Mouse (Mus musculus): ENCODE results near the gene Wfdc13. TPM values are rescaled to one million over a fixed set of nuclear protein-coding genes. Genes with fewer than 3 reads are reported as not detected.
"Not testable (repeated sequence)": the region's sequence is repeated elsewhere in the genome, so short reads cannot be mapped to it uniquely, and the experiment has no call there.

The Wfdc13 gene
- polyA plus RNA-seq, 1 experiment from 2014 or later, result 1.4 TPM

GRCm38 (mm10) chr2:164704235-164704634, 19.3 kb downstream of the Wfdc13 start:
- TF ChIP-seq CTCF (IDR thresholded peaks at IDR 0.05; ENCODE audit: low read depth), result no peak
- whole genome bisulfite sequencing, result 84% methylated on average over 5 of the region's 5 CpGs
- H3K4me1 ChIP-seq (replicated peaks; ENCODE audit: insufficient read depth, low read length), result no peaks in the 10 kb centered on the region
- H3K4me3 ChIP-seq (replicated peaks; ENCODE audit: low read depth, low read length), result no peak overlapping the region
- H3K9me3 ChIP-seq (replicated peaks; ENCODE audit: low read length), result no peaks in the 10 kb centered on the region
- H3K9ac ChIP-seq (ENCODE audit: low read depth, low read length), result no peak overlapping the region
- no peak overlapping the region for H3K4me2 ChIP-seq (ENCODE audit: low read length)
- no peak overlapping the region for H3K27ac ChIP-seq
- no peaks in the 10 kb centered on the region for H3K36me3 ChIP-seq (ENCODE audit: insufficient read depth, low read length)
- no peaks in the 10 kb centered on the region for H3K27me3 ChIP-seq (ENCODE audit: insufficient read depth, low read length)
- ATAC-seq (replicated peaks; ENCODE audit: low FRiP score, low read depth) (no peak), DNase-seq (ENCODE audit: low spot score) (no peak)

- Histone ChIP-seq H3K9ac (ENCODE audit: low read depth, low read length) (no peak overlapping the region), H3K27me3 (ENCODE audit: insufficient read depth, low read length) (no peaks in the 10 kb centered on the region), H3K9me3 (replicated peaks; ENCODE audit: low read length) (no peaks in the 10 kb centered on the region), H3K36me3 (ENCODE audit: insufficient read depth, low read length) (no peaks in the 10 kb centered on the region), H3K27ac (no peak overlapping the region), H3K4me2 (ENCODE audit: low read length) (no peak overlapping the region), H3K4me1 (replicated peaks; ENCODE audit: insufficient read depth, low read length) (no peaks in the 10 kb centered on the region), H3K4me3 (replicated peaks; ENCODE audit: low read depth, low read length) (no peak overlapping the region)
- ATAC-seq (replicated peaks; ENCODE audit: low FRiP score, low read depth) (no peak), DNase-seq (ENCODE audit: low spot score) (no peak)
- 92% methylated on average over 6 of the region's 6 CpGs for WGBS
- no peak for TF ChIP-seq CTCF (IDR thresholded peaks at IDR 0.05; ENCODE audit: low read depth)
Observed at GRCm38 (mm10) chr2:164705328-164705727, 20.4 kb downstream of the Wfdc13 start.

GRCm38 (mm10) chr2:164705991-164706390, 21.1 kb downstream of the Wfdc13 start:
- H3K9ac ChIP-seq (ENCODE audit: low read depth, low read length), result no peak overlapping the region
- H3K27ac ChIP-seq, result no peak overlapping the region
- H3K4me3 ChIP-seq (replicated peaks; ENCODE audit: low read depth, low read length), result no peak overlapping the region
- no peaks in the 10 kb centered on the region for H3K4me1 ChIP-seq (replicated peaks; ENCODE audit: insufficient read depth, low read length)
- ATAC-seq (replicated peaks; ENCODE audit: low FRiP score, low read depth) (no peak), DNase-seq (ENCODE audit: low spot score) (no peak)
- H3K9me3 ChIP-seq (replicated peaks; ENCODE audit: low read length), result no peaks in the 10 kb centered on the region
- no peak for TF ChIP-seq CTCF (IDR thresholded peaks at IDR 0.05; ENCODE audit: low read depth)
- no peaks in the 10 kb centered on the region for H3K36me3 ChIP-seq (ENCODE audit: insufficient read depth, low read length)
- no peak overlapping the region for H3K4me2 ChIP-seq (ENCODE audit: low read length)
- no peaks in the 10 kb centered on the region for H3K27me3 ChIP-seq (ENCODE audit: insufficient read depth, low read length)
- 81% methylated on average over 14 of the region's 14 CpGs for WGBS

- H3K4me1 ChIP-seq (replicated peaks; ENCODE audit: insufficient read depth, low read length), result no peaks in the 10 kb centered on the region
- H3K4me3 ChIP-seq (replicated peaks; ENCODE audit: low read depth, low read length), result no peak within 1 kb of the TSS
- H3K27me3 ChIP-seq (ENCODE audit: insufficient read depth, low read length), result no peaks in the 10 kb centered on the region
- ATAC-seq (replicated peaks; ENCODE audit: low FRiP score, low read depth) (no peak), DNase-seq (ENCODE audit: low spot score) (no peak)
- H3K36me3 ChIP-seq (ENCODE audit: insufficient read depth, low read length), result no peaks in the 10 kb centered on the region
- no peak within 1 kb of the TSS for H3K9ac ChIP-seq (ENCODE audit: low read depth, low read length)
- WGBS, result 75% methylated on average over 6 of the region's 6 CpGs
- H3K27ac ChIP-seq, result no peak within 1 kb of the TSS
- H3K9me3 ChIP-seq (replicated peaks; ENCODE audit: low read length), result no peaks in the 10 kb centered on the region
- H3K4me2 ChIP-seq (ENCODE audit: low read length), result no peak within 1 kb of the TSS
- no peak for TF ChIP-seq CTCF (IDR thresholded peaks at IDR 0.05; ENCODE audit: low read depth)
Observed at GRCm38 (mm10) chr2:164715005-164715404, 30.1 kb downstream of the Wfdc13 start, which contains the start of gene Spint5. Gene Spint5 (plus strand): TSS chr2:164715305.

DNA sequence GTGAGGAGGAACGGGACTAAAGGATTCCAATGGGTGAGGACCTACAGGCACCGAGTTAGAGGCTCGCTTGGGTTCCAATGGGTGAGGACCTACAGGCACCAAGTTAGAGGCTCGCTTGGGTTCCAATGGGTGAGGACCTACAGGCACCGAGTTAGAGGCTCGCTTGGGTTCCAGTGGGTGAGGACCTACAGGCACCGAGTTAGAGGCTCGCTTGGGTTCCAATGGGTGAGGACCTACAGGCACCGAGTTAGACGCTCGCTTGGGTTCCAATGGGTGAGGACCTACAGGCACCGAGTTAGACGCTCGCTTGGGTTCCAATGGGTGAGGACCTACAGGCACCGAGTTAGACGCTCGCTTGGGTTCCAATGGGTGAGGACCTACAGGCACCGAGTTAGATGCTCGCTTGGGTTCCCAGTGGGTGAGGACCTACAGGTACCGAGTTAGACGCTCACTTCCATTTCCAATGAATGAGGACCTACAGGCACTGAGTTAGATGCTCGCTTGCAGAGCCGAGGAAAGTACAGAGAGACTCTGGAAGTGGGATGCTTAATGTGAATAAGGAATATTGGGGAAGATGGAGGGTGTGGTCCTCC, 31.4 kb downstream of the Wfdc13 start:
- not testable (repeated sequence) for H3K36me3 ChIP-seq (ENCODE audit: insufficient read depth, low read length); H3K9ac ChIP-seq (ENCODE audit: low read depth, low read length); DNase-seq (ENCODE audit: low spot score); H3K9me3 ChIP-seq (replicated peaks; ENCODE audit: low read length); H3K4me2 ChIP-seq (ENCODE audit: low read length); H3K27me3 ChIP-seq (ENCODE audit: insufficient read depth, low read length); H3K4me1 ChIP-seq (replicated peaks; ENCODE audit: insufficient read depth, low read length); H3K4me3 ChIP-seq (replicated peaks; ENCODE audit: low read depth, low read length); H3K27ac ChIP-seq; ATAC-seq (replicated peaks; ENCODE audit: low FRiP score, low read depth)
- WGBS, result 87% methylated on average over 20 of the region's 23 CpGs

DNA sequence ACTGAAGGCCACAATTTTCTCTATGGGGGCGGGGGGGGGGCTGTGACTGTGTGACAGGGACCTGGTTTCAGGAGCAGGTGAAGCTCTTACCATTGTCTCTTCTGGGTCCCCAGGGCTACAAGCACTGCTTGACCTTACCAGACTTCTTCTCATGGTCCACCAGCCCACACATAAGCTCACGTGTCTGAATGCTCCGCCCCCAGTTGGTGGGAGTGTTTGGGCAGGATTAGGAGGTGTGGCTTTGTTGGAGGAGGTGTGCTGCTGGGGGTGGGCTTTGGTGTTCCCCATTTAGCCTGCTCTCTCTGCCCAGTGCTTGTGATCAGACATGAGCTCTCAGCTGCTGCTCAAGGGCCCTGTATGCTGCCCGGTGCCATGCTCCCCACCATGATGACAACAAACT, 38.4 kb downstream of the Wfdc13 start:
- no peak overlapping the region for H3K4me3 ChIP-seq (replicated peaks; ENCODE audit: low read depth, low read length)
- no peaks in the 10 kb centered on the region for H3K27me3 ChIP-seq (ENCODE audit: insufficient read depth, low read length)
- WGBS, result 60% methylated on average over 4 of the region's 4 CpGs
- DNase-seq (ENCODE audit: low spot score) (no peak), ATAC-seq (replicated peaks; ENCODE audit: low FRiP score, low read depth) (no peak)
- no peaks in the 10 kb centered on the region for H3K4me1 ChIP-seq (replicated peaks; ENCODE audit: insufficient read depth, low read length)
- no peaks in the 10 kb centered on the region for H3K36me3 ChIP-seq (ENCODE audit: insufficient read depth, low read length)
- no peak for TF ChIP-seq CTCF (IDR thresholded peaks at IDR 0.05; ENCODE audit: low read depth)
- no peak overlapping the region for H3K9ac ChIP-seq (ENCODE audit: low read depth, low read length)
- H3K4me2 ChIP-seq (ENCODE audit: low read length), result no peak overlapping the region
- H3K27ac ChIP-seq, result no peak overlapping the region
- no peaks in the 10 kb centered on the region for H3K9me3 ChIP-seq (replicated peaks; ENCODE audit: low read length)

All from kidney, postnatal 0 days (tissue).